Mouse (Mus musculus): ENCODE results near the gene Tenm2. TPM values are rescaled to one million over a fixed set of nuclear protein-coding genes. Genes with fewer than 3 reads are reported as not detected.

Tenm2 gene
- polyA plus RNA-seq (2017; shearing (Covaris generic)): 1 to 10 TPM in 1 of 2 experiments, under 1 TPM in 1; 0.18 to 1.6 TPM

DNA sequence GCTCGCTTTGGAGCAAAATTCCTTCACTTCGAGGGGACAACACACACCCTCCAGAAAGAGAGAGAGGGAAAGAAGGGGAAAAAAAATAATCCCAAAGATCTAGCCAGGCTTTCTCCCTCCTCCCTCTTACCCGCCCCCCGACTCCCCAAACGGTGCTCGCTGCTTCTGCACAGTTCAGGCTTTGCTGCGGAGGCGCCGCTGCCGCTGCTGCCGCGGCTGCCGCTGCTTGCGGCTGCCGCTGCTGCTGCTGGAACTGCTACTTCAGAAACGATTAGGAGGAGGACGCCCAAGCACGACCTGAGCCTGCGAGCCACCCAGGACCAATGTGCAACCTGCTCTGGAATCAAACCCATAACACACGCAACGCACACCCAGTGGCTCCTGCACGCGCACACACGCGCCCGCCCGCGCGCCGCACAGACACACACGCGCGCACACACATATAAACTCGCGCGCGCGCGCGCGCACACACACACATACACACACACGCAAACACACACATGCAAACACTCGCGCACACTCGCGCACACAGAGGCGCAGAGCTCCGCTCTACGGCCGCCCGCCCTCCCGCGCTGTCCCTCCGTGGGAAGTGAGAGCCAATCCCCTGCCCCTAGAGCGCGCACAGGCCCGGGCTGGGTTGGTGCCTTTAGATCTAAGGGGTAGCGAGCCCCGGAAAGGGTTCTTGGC lies at the start of gene Tenm2:
Tenm2 (minus strand) TSS at position 51 of the 687 bp plus-strand sequence.

DNA sequence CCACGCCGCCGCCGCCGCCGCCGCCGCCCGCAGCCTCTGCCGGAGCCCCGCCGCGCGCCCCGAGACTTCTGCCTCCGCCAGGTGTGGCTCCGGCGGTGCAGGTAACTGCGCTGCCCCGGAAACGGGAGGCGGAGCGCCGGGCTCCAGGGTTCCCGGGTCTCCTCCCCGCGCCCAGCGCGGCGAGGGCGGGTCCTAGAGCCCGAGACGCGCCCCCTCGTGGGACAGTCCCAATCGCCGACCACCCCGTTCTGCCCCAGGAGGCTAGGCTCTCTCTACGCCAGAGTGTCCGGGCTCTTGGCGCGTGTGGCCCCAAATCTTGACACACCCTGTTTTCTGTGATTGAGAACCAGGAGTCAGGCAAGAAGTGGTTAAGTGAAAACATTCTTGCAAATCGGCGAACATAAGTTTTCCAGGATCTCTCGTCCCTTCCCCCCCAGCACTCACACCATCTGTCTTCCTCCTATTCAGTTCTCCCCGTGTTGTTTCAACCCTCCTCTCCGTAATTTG lies 1255.3 kb downstream of the Tenm2 start, which contains the start of gene Wwc1:
Wwc1 (minus strand) TSS at position 117 of the 507 bp plus-strand sequence.

